In the genomic region with DNA sequence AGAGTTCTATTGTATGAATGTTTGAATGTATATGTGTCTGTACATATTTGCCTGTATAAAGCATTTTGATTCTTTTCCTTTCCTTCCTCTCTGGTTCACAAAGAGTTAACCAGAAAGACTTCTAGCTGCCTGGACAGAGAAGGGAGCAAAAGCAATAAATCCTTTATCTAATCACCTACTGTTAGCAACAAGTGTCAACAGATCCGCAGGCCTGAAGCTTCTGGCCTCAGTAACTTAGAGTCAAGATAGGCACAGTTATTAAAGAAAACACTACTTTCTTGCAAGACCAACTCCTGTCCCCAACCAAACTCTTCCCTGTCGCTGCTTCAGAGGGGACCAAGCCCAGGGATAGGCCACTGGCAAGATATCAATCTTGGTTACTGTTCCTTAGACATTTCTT, we compare ENCODE assay signal across 25 mouse cellular contexts. TPM values are rescaled to one million over a fixed set of nuclear protein-coding genes. Genes with fewer than 3 reads are reported as not detected.
DNase-seq lines count a peak whose midpoint lies in the region; ATAC-seq and TF ChIP-seq lines count a peak whose summit lies in the region.
"Had no signal": no experiment of that assay in that cellular context is flagged by ENCODE, and none has a peak within 500 bp of the region (broad histone marks: within the 10 kb centered on the region; RNA-seq: fewer than 3 reads in every experiment).

No protein-coding gene starts in this region.

- no peaks in the 10 kb centered on the region for H3K36me3 ChIP-seq in heart, embryonic 10.5 days
- H3K36me3 ChIP-seq in midbrain, embryonic 11.5 days (ENCODE audit: control insufficient read depth, insufficient read depth, low read length): no peaks in the 10 kb centered on the region
- no peaks in the 10 kb centered on the region for H3K36me3 ChIP-seq in midbrain, embryonic 13.5 days
- no peaks in the 10 kb centered on the region for H3K36me3 ChIP-seq in stomach, postnatal 0 days (ENCODE audit: control insufficient read depth, insufficient read depth, low read length)
- H3K36me3 ChIP-seq: G1E; heart, embryonic 12.5 days; heart, embryonic 15.5 days; hindbrain, embryonic 10.5 days; hindbrain, embryonic 13.5 days had no signal

- peaks cover 8% of the 10 kb centered on the region; the same call in 1 of the 2 replicates for H3K4me1 ChIP-seq in heart, embryonic 10.5 days
- no peaks in the 10 kb centered on the region for H3K4me1 ChIP-seq in midbrain, embryonic 11.5 days (ENCODE audit: control insufficient read depth, insufficient read depth, low read length)
- no peaks in the 10 kb centered on the region for H3K4me1 ChIP-seq in midbrain, embryonic 13.5 days (replicated peaks)
- no peaks in the 10 kb centered on the region for H3K4me1 ChIP-seq in stomach, postnatal 0 days (replicated peaks; ENCODE audit: control insufficient read depth, insufficient read depth)
- H3K4me1 ChIP-seq: hindbrain, embryonic 10.5 days; hindbrain, embryonic 13.5 days had no signal

- no peaks in the 10 kb centered on the region for H3K9me3 ChIP-seq in heart, embryonic 10.5 days
- H3K9me3 ChIP-seq in midbrain, embryonic 11.5 days (ENCODE audit: control insufficient read depth, low read length): no peaks in the 10 kb centered on the region
- H3K9me3 ChIP-seq in midbrain, embryonic 13.5 days: no peaks in the 10 kb centered on the region
- H3K9me3 ChIP-seq in stomach, postnatal 0 days (ENCODE audit: control insufficient read depth, low read length): no peaks in the 10 kb centered on the region
- H3K9me3 ChIP-seq: G1E; heart, embryonic 12.5 days; heart, embryonic 15.5 days; hindbrain, embryonic 10.5 days; hindbrain, embryonic 13.5 days had no signal

- no peak overlapping the region for H3K4me2 ChIP-seq in midbrain, embryonic 11.5 days
- H3K4me2 ChIP-seq in midbrain, embryonic 13.5 days (replicated peaks): no peak overlapping the region
- no peak overlapping the region for H3K4me2 ChIP-seq in stomach, postnatal 0 days (replicated peaks; ENCODE audit: low read depth)
- H3K4me2 ChIP-seq: heart, embryonic 12.5 days; heart, embryonic 15.5 days; hindbrain, embryonic 13.5 days had no signal

- ATAC-seq in midbrain, embryonic 11.5 days (ENCODE audit: low FRiP score): no peak
- no peak for ATAC-seq in midbrain, embryonic 13.5 days
- ATAC-seq in stomach, postnatal 0 days (ENCODE audit: low FRiP score, low TSS enrichment): no peak
- ATAC-seq: forebrain, embryonic 14.5 days; hindbrain, embryonic 16.5 days had no signal

- no peak for TF ChIP-seq EP300 in stomach, postnatal 0 days (optimal IDR thresholded peaks at IDR 0.05)

- H3K27ac ChIP-seq in heart, embryonic 10.5 days: no peak overlapping the region
- no peak overlapping the region for H3K27ac ChIP-seq in midbrain, embryonic 11.5 days (ENCODE audit: low read depth, low read length)
- no peak overlapping the region for H3K27ac ChIP-seq in midbrain, embryonic 13.5 days
- no peak overlapping the region for H3K27ac ChIP-seq in stomach, postnatal 0 days (replicated peaks)
- H3K27ac ChIP-seq: heart, embryonic 15.5 days; hindbrain, embryonic 10.5 days; hindbrain, embryonic 13.5 days had no signal

- WGBS in heart, embryonic 10.5 days: 8% methylated on average over 2 of the region's 2 CpGs
- WGBS in midbrain, embryonic 11.5 days: 76% methylated on average over 2 of the region's 2 CpGs
- WGBS in midbrain, embryonic 13.5 days: 59% methylated on average over 2 of the region's 2 CpGs
- 10% methylated on average over 2 of the region's 2 CpGs for WGBS in stomach, postnatal 0 days

- no peaks in the 10 kb centered on the region for H3K27me3 ChIP-seq in heart, embryonic 10.5 days (ENCODE audit: insufficient read depth, poor library complexity, severe bottlenecking)
- no peaks in the 10 kb centered on the region for H3K27me3 ChIP-seq in midbrain, embryonic 11.5 days (ENCODE audit: control insufficient read depth, insufficient read depth, low read length)
- H3K27me3 ChIP-seq in midbrain, embryonic 13.5 days: no peaks in the 10 kb centered on the region
- H3K27me3 ChIP-seq in stomach, postnatal 0 days (ENCODE audit: control insufficient read depth, insufficient read depth, low read length): no peaks in the 10 kb centered on the region
- H3K27me3 ChIP-seq: CH12.LX; heart, embryonic 15.5 days; hindbrain, embryonic 13.5 days had no signal

- no peak for TF ChIP-seq CTCF in stomach, postnatal 0 days (IDR thresholded peaks at IDR 0.05; ENCODE audit: low read depth)

- H3K4me3 ChIP-seq in heart, embryonic 10.5 days: no peak overlapping the region
- no peak overlapping the region for H3K4me3 ChIP-seq in midbrain, embryonic 11.5 days (ENCODE audit: low read depth, low read length)
- H3K4me3 ChIP-seq in midbrain, embryonic 13.5 days (replicated peaks): no peak overlapping the region
- no peak overlapping the region for H3K4me3 ChIP-seq in stomach, postnatal 0 days (ENCODE audit: low read depth, low read length)
- H3K4me3 ChIP-seq: heart, embryonic 12.5 days; heart, embryonic 15.5 days; hindbrain, embryonic 10.5 days; hindbrain, embryonic 13.5 days had no signal

- no peak overlapping the region for H3K9ac ChIP-seq in midbrain, embryonic 11.5 days (ENCODE audit: low read length)
- H3K9ac ChIP-seq in midbrain, embryonic 13.5 days (replicated peaks): no peak overlapping the region
- no peak overlapping the region for H3K9ac ChIP-seq in stomach, postnatal 0 days (ENCODE audit: low read length)
- H3K9ac ChIP-seq: heart, embryonic 12.5 days; heart, embryonic 15.5 days; hindbrain, embryonic 13.5 days had no signal

- DNase-seq in heart, adult 11 months: peak; percentile 36
- DNase-seq in heart, embryonic 10.5 days (ENCODE audit: low spot score): no peak
- DNase-seq in midbrain, embryonic 11.5 days (ENCODE audit: low spot score, missing footprints): peak; percentile 6
- DNase-seq in stomach, postnatal 0 days (ENCODE audit: low spot score): peak; percentile 7
- DNase-seq in embryo, embryonic 10.5 days (ENCODE audit: low spot score): no peak
- DNase-seq: adrenal gland, adult 2 months; adrenal gland, postnatal 14 days; B cell, adult 2 months; cerebellum, adult 11-12 months; cerebellum, adult 8-10 months; cerebellum, postnatal 10 days; cerebellum, postnatal 36 days; gastrocnemius, postnatal 25 days; heart, postnatal 10 days; heart, postnatal 36 days; kidney, adult 18-20 months had no signal

RNA-seq across cellular contexts. Expression of a gene that starts 55.0 kb away (rescaled TPM):
- 14.2 and 18.9 TPM in 2 replicates for polyA plus RNA-seq in heart, embryonic 10.5 days (2016; fragmentation: Nextera tagmentation; extraction: Ambion mirVana)
- polyA plus RNA-seq in midbrain, embryonic 11.5 days (2014; fragmentation: Nextera tagmentation; extraction: Ambion mirVana): 28.9 and 33.6 TPM in 2 replicates
- 25.9 and 26.3 TPM in 2 replicates for polyA plus RNA-seq in midbrain, embryonic 13.5 days (2015; fragmentation: Nextera tagmentation; extraction: Ambion mirVana)
- polyA plus RNA-seq in stomach, postnatal 0 days (2015; fragmentation: Nextera tagmentation; extraction: Ambion mirVana): 11.0 and 11.5 TPM in 2 replicates

RNA-seq across cellular contexts. Expression of a gene that starts 55.6 kb away (rescaled TPM):
- polyA plus RNA-seq in heart, embryonic 10.5 days (2016; fragmentation: Nextera tagmentation; extraction: Ambion mirVana): 40.1 and 49.2 TPM in 2 replicates
- polyA plus RNA-seq in midbrain, embryonic 11.5 days (2014; fragmentation: Nextera tagmentation; extraction: Ambion mirVana): 59.9 and 71.2 TPM in 2 replicates
- 45.8 and 56.6 TPM in 2 replicates for polyA plus RNA-seq in midbrain, embryonic 13.5 days (2015; fragmentation: Nextera tagmentation; extraction: Ambion mirVana)
- 24.0 and 26.1 TPM in 2 replicates for polyA plus RNA-seq in stomach, postnatal 0 days (2015; fragmentation: Nextera tagmentation; extraction: Ambion mirVana)

Comparison
In these comparisons a context has a peak if more than half of its experiments do, and no peak if none do; other contexts are left out.
1. DNase-seq: peak in heart, adult 11 months (single experiment), midbrain, embryonic 11.5 days (single experiment) and stomach, postnatal 0 days (single experiment); none in heart, embryonic 10.5 days (single experiment) and embryo, embryonic 10.5 days (single experiment).